Mouse (Mus musculus) neural tube, embryonic 14.5 days (tissue): ENCODE data around the gene Hsd3b2. TPM values are rescaled to one million over a fixed set of nuclear protein-coding genes. Genes with fewer than 3 reads are reported as not detected.
"Not testable (repeated sequence)": the region's sequence is repeated elsewhere in the genome, so short reads cannot be mapped to it uniquely, and the experiment has no call there.

ENCODE experiments used
- ATAC-seq: fragments of 200-750 bp; cut with Nextera tagmentation; 2 replicates; pipeline ENCODE4 v1.8.0; 2017; ENCODE audit warnings: low read depth, mild to moderate bottlenecking, moderate TSS enrichment, moderate library complexity
- H3K27ac ChIP-seq: fragments of 300-500 bp; sonication (generic); 2 replicates; pipeline ENCODE4 v1.5.1; 2014; ENCODE audit warnings: low read depth, mild to moderate bottlenecking, control low read depth, low read length, moderate library complexity, mixed read lengths
- H3K27me3 ChIP-seq: fragments of 300-500 bp; sonication (generic); 2 replicates; pipeline ENCODE4 v1.6.1; 2014; ENCODE audit warnings: low read length; ENCODE audit not compliant: control insufficient read depth, insufficient read depth
- H3K36me3 ChIP-seq: fragments of 300-500 bp; sonication (generic); 2 replicates; pipeline ENCODE4 v1.6.1; 2014; ENCODE audit warnings: low read length, mixed read lengths; ENCODE audit not compliant: control insufficient read depth, insufficient read depth
- H3K4me1 ChIP-seq: fragments of 300-500 bp; sonication (generic); 2 replicates; pipeline ENCODE4 v1.6.1; 2014; ENCODE audit warnings: low read length; ENCODE audit not compliant: control insufficient read depth, insufficient read depth
- H3K4me2 ChIP-seq: fragments of 300-500 bp; sonication (generic); 2 replicates; pipeline ENCODE4 v1.6.1; 2014; ENCODE audit warnings: mild to moderate bottlenecking, low read depth, low read length, control low read depth
- H3K4me3 ChIP-seq: fragments of 300-500 bp; sonication (generic); 2 replicates; pipeline ENCODE4 v1.5.1; 2014; ENCODE audit warnings: low read depth, low read length, control low read depth, mixed read lengths
- H3K9ac ChIP-seq: fragments of 300-500 bp; sonication (generic); replicated peaks from 2 replicates; pipeline ENCODE4 v1.6.1; 2014; ENCODE audit warnings: low read depth, mild to moderate bottlenecking, control low read depth, low read length, mixed read lengths
- H3K9me3 ChIP-seq: fragments of 300-500 bp; sonication (generic); 2 replicates; pipeline ENCODE4 v1.6.1; 2016; ENCODE audit warnings: low read length; ENCODE audit not compliant: control insufficient read depth
- WGBS: fragments of 180-500 bp; shearing (Covaris S2); extraction: QIAGEN DNeasy Blood & Tissue Kit; methylation state at CpG from one replicate; pipeline ENCODE4 v1.1.7; 2014; 5-methylcytosine and 5-hydroxymethylcytosine counted together
- polyA plus RNA-seq: library from polyadenylated mRNA; unstranded; fragments of >200 nt; fragmentation: Nextera tagmentation; extraction: Ambion mirVana; gene quantifications from 2 replicates; pipeline ENCODE4 v1.2.1, GENCODE M21; 2014

Gene Hsd3b2
- polyA plus RNA-seq: not detected in 2 replicates

DNA sequence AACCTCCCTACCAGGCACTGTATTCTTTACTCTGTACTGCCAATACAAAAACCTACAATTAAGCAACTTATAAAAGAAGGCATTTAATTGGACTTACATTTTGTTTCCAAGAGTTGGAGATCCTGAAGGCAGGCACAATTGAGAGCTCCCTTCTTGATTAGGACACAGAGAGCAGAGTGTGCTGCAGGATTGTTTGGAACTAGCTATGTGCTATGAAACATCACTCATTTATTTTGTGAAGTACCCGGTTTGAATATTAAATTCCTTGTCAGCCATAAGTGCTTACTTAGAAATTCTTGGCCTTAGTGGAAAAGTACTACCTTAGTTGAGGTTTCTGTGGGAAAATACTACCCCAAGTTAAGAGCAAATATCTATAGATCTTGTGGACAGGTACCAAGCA, at the start of gene Hsd3b2:
TSS of gene Hsd3b2 (minus strand) at position 168 of the 400 bp plus-strand sequence.
- no peak within 1 kb of the TSS for H3K4me2 ChIP-seq
- no peak within 1 kb of the TSS for H3K27ac ChIP-seq
- no peak for ATAC-seq
- no peaks in the 10 kb centered on the region for H3K36me3 ChIP-seq
- no peaks in the 10 kb centered on the region for H3K4me1 ChIP-seq
- H3K27me3 ChIP-seq: no peaks in the 10 kb centered on the region
- no peak within 1 kb of the TSS for H3K9ac ChIP-seq
- no peaks in the 10 kb centered on the region for H3K9me3 ChIP-seq
- H3K4me3 ChIP-seq: no peak within 1 kb of the TSS
- WGBS: 73% methylated on average over 1 of the region's 1 CpGs

DNA sequence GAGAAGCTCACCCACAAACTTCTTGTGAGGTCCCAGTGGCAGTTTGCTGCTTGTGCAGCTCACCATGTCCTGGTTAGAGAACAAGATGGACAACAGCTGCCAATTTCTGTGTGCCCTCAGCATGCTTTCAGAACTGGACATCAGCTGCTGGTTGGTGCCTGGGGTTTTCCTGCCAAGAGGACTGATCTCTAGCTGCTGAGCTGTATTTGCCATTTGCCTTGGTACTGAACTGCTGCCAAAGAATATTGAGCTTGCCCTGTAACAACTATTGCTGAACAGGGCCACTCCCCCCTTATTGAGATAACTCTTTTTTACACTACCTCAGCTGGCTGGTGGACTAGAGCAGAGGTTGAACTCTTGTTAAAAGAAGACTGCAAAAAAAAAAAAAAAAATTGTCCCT, 39.8 kb upstream of the Hsd3b2 start:
- H3K4me2 ChIP-seq: no peak overlapping the region
- no peak for ATAC-seq
- H3K4me1 ChIP-seq: no peaks in the 10 kb centered on the region
- H3K9me3 ChIP-seq: no peaks in the 10 kb centered on the region
- no peak overlapping the region for H3K9ac ChIP-seq
- H3K36me3 ChIP-seq: no peaks in the 10 kb centered on the region
- no peak overlapping the region for H3K4me3 ChIP-seq
- no peak overlapping the region for H3K27ac ChIP-seq
- no peaks in the 10 kb centered on the region for H3K27me3 ChIP-seq

DNA sequence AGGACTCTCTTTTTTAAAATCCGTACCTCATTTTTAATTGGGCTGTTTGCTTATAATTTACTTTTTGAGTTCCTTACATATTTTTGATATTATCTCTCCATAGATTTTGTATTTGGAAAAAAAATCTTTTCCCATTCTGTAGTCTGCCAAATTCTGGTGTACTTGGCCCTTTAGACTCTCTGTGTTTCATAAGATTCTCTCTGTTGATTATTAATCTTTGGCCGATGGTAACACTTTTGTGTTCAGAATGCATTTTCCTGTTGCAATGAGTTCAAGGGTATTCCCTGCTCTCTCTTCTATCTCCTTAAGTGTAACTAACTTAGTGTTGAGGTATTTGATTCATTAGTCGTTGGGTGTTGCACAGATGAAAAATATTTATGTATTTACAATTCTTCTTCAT, 32.5 kb upstream of the Hsd3b2 start:
- WGBS: 91% methylated on average over 3 of the region's 3 CpGs
- H3K27ac ChIP-seq: no peak overlapping the region
- H3K9ac ChIP-seq: no peak overlapping the region
- ATAC-seq: no peak
- H3K9me3 ChIP-seq: no peaks in the 10 kb centered on the region
- no peaks in the 10 kb centered on the region for H3K36me3 ChIP-seq
- no peak overlapping the region for H3K4me2 ChIP-seq
- no peaks in the 10 kb centered on the region for H3K27me3 ChIP-seq
- H3K4me3 ChIP-seq: no peak overlapping the region
- H3K4me1 ChIP-seq: no peaks in the 10 kb centered on the region

DNA sequence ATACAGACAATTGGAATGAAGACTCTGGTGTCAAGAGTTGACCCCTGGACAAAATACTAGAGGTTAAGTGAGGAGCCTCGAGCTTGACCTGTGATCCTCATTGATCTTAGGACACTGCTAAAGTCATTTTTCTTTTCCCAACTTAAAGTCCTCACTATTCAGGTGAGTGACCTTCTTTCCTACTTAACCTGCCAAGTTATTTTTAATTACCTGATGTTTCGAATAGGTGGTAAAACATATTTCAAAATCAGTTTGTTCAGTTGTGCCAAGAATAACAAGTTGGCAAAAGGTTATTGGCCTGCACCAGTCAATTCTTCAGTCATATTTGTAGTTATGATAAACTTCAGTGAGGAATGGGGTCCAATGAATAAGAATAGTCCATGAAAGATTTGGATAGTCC, 27.8 kb upstream of the Hsd3b2 start:
- Histone ChIP-seq H3K4me1 (no peaks in the 10 kb centered on the region), H3K4me3 (no peak overlapping the region), H3K27ac (no peak overlapping the region), H3K9me3 (no peaks in the 10 kb centered on the region), H3K36me3 (no peaks in the 10 kb centered on the region), H3K27me3 (no peaks in the 10 kb centered on the region), H3K9ac (no peak overlapping the region), H3K4me2 (no peak overlapping the region)
- WGBS: 62% methylated on average over 2 of the region's 2 CpGs
- ATAC-seq: no peak

DNA sequence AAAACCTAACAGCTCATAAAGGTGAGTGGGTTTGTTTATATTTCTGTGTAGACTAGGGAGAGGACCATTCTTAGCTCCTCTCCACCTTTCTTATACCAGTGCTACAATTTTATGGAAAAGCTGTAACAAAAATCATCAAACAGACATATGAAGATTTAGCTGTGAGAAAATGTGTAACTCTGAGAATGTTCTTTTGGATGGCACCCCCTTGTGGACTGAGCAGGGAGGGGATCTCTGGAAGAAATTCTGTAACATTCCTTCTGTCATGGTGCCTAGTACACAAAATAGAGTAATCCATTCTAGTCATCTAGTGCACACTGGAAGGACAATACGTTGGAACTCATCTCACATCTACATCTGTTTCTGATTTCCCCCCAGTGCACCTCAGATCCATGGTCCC, 16.7 kb upstream of the Hsd3b2 start:
- H3K36me3 ChIP-seq, H3K27me3 ChIP-seq, H3K4me3 ChIP-seq, H3K27ac ChIP-seq, H3K4me2 ChIP-seq, H3K9me3 ChIP-seq, H3K4me1 ChIP-seq, H3K9ac ChIP-seq, ATAC-seq: not testable (repeated sequence)
- WGBS: 82% methylated on average over 1 of the region's 1 CpGs

DNA sequence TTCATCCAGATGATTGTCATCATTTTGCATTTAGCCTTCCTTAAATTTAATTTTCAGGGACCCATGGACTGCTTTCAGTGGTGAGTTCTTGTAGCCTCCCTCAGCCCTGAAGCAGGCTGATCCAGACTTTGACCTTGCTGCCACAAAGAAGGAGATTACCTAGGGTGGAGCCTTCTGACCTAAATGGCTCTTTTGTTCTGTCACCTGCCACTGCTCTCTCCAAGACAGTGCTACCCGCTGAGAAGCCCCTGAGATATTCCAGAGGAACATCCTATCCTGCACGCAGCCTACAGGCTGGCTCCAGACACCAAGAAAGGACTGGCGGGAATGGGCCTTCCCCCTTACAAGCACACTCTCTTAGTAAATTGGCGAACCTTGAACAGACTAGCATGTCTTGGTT, 10.0 kb upstream of the Hsd3b2 start:
- H3K36me3 ChIP-seq: no peaks in the 10 kb centered on the region
- WGBS: 56% methylated on average over 4 of the region's 4 CpGs

DNA sequence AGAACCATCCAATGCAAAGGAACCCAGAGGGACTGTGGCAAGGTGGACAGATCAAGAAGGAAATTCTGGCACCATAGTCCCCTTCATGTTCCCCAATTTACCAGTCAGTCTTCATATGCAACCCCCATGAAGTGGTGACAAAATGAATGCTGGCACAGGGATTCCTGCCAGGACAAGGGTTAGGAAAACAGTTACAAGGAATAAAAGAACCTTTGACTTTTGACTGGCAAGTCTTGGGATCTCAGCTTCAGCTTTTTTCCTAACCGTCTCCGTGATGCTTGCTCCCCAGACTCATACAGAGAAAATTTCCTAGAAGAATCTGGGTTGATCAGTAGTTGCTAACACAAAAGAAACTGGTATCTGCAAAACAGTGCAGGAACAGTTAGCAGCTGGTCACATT, 9.4 kb upstream of the Hsd3b2 start:
- no peak overlapping the region for H3K4me3 ChIP-seq
- H3K9ac ChIP-seq: no peak overlapping the region
- 94% methylated on average over 2 of the region's 2 CpGs for WGBS
- H3K27me3 ChIP-seq: no peaks in the 10 kb centered on the region
- ATAC-seq: no peak
- H3K27ac ChIP-seq: no peak overlapping the region
- no peak overlapping the region for H3K4me2 ChIP-seq
- no peaks in the 10 kb centered on the region for H3K9me3 ChIP-seq
- no peaks in the 10 kb centered on the region for H3K4me1 ChIP-seq
- H3K36me3 ChIP-seq: no peaks in the 10 kb centered on the region

More for the DNA sequence above, 10.0 kb upstream of the Hsd3b2 start:
- ATAC-seq: no peak
- no peak overlapping the region for H3K9ac ChIP-seq
- H3K4me3 ChIP-seq: no peak overlapping the region
- no peaks in the 10 kb centered on the region for H3K27me3 ChIP-seq
- H3K27ac ChIP-seq: no peak overlapping the region
- no peaks in the 10 kb centered on the region for H3K4me1 ChIP-seq
- H3K4me2 ChIP-seq: no peak overlapping the region
- no peaks in the 10 kb centered on the region for H3K9me3 ChIP-seq

DNA sequence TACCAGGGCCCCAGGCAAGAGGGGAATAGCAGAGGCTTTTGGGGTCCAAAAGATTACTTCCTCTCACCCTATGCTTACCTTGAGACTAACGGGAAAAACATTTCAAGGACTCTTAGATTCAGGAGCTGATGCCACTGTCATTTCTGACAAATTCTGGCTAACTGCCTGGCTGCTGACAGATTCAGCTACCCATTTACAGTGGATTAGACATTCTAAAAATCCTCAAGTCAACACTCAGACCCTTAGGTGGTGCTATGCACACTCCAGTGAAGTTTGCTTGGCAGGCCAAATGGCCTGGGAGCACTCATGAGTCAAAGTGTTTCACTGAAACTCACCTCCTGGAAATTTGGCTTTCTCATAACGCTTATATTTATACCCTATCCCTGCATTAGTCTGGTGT, 1.9 kb upstream of the Hsd3b2 start:
- no peak for ATAC-seq
- no peak overlapping the region for H3K4me2 ChIP-seq
- no peaks in the 10 kb centered on the region for H3K9me3 ChIP-seq
- H3K4me3 ChIP-seq: no peak overlapping the region
- no peaks in the 10 kb centered on the region for H3K4me1 ChIP-seq
- no peak overlapping the region for H3K27ac ChIP-seq
- no peaks in the 10 kb centered on the region for H3K36me3 ChIP-seq
- WGBS: 88% methylated on average over 2 of the region's 2 CpGs
- no peak overlapping the region for H3K9ac ChIP-seq
- no peaks in the 10 kb centered on the region for H3K27me3 ChIP-seq

DNA sequence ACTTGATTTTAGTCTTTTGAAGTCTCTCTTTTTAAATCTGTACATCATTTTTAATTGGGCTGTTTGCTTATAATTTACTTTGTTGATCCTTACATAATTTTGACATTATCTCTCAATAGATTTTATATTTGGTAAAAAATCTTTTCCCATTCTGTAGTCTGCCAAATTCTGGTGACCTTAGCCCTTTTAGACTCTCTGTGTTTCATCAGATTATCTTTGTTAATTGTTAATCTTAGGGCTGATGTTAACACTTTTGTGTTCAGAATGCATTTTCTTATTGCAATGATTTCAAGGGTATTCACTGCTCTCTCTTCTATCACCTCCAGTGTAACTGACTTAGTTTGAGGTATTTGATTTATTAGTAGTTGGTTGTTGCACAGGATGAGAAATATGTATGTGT, 3.6 kb downstream of the Hsd3b2 start:
- no peaks in the 10 kb centered on the region for H3K36me3 ChIP-seq
- H3K4me3 ChIP-seq: no peak overlapping the region
- no peak overlapping the region for H3K27ac ChIP-seq
- H3K9me3 ChIP-seq: no peaks in the 10 kb centered on the region
- H3K4me2 ChIP-seq: no peak overlapping the region
- no peaks in the 10 kb centered on the region for H3K4me1 ChIP-seq
- H3K9ac ChIP-seq: no peak overlapping the region
- no peaks in the 10 kb centered on the region for H3K27me3 ChIP-seq
- no peak for ATAC-seq

DNA sequence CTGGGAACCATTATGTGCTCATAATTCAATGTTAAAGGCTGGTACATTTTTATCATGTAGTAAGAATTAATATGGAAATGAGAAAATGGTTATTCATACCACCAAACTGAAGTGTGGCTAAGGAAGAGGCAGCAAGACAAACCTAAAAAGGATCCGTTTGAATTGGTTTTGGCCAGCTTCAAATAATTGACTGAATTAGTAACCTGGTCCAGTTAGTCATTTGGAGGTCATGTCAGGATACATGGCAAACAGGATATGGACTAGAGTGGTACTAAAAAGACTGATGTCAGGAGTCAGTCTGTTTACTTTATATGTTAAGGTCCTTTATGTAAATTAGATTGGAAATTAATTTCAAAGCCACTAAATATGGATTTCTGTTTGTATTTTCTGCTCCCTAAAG, 41.9 kb downstream of the Hsd3b2 start:
- H3K9me3 ChIP-seq: no peaks in the 10 kb centered on the region
- no peak overlapping the region for H3K4me2 ChIP-seq
- no peak overlapping the region for H3K27ac ChIP-seq
- H3K4me3 ChIP-seq: no peak overlapping the region
- no peak for ATAC-seq
- 77% methylated on average over 1 of the region's 1 CpGs for WGBS
- no peak overlapping the region for H3K9ac ChIP-seq
- H3K4me1 ChIP-seq: no peaks in the 10 kb centered on the region
- no peaks in the 10 kb centered on the region for H3K27me3 ChIP-seq
- H3K36me3 ChIP-seq: no peaks in the 10 kb centered on the region
